Mouse (Mus musculus): Measurements from ENCODE around the gene Gpr162. TPM values are rescaled to one million over a fixed set of nuclear protein-coding genes. Genes with fewer than 3 reads are reported as not detected.
A peak's percentile ranks its signal among the peaks of the same experiment; 100 is the strongest.

The Gpr162 gene
- 36.6 and 40.0 TPM in 2 replicates for polyA plus RNA-seq (2015; fragmentation: Nextera tagmentation; extraction: Ambion mirVana)

DNA sequence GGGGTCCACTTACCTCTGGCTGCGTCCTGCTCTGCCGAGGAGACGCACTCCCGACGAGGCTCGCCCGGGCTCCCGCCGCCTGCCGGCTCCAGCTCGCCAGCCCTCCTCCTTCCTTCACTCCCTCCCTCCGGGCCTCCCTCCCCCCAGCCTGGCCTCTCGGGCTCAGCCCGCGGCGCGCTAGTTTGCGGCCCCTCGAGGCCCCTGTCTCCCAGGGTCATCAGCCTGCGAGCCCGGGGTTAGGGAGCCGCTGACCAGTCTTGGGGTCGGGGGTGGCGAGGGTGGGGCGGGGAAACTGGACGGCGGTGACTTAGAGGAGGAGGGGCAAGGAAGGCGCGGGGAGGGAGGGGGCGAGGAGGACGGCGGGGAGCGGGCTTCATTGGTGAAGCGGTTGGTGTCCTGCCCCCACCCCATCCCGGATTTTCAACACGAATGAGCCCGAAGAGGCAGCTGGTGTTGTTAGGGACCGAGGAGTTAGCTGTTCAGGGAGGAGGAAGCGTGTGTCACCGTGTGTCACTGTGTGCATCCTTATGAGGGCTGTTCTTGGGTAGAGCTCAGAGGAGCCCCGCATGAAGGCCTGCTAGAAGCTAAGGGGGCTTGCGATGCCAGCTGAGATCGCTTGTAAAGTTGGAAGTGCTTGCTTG lies at the start of gene Gpr162:
Gpr162 (minus strand) TSS at position 326 of the 641 bp plus-strand sequence.
- Histone ChIP-seq H3K4me3 (ENCODE audit: low read depth, low read length) (peak within 1 kb of the TSS; percentile 68), H3K4me1 (ENCODE audit: control insufficient read depth, insufficient read depth, low read length) (peaks cover 48% of the 10 kb centered on the region), H3K9me3 (replicated peaks; ENCODE audit: control insufficient read depth, low read length, poor library complexity, severe bottlenecking) (no peaks in the 10 kb centered on the region), H3K9ac (ENCODE audit: low read depth, low read length) (peak within 1 kb of the TSS; percentile 94), H3K4me2 (ENCODE audit: low read length) (peak within 1 kb of the TSS; percentile 72), H3K36me3 (ENCODE audit: control insufficient read depth, insufficient read depth, low read length) (peaks cover 5% of the 10 kb centered on the region; the same call in 1 of the 2 replicates), H3K27me3 (ENCODE audit: control insufficient read depth, insufficient read depth, low read depth, low read length) (no peaks in the 10 kb centered on the region), H3K27ac (ENCODE audit: low read length) (peak within 1 kb of the TSS; percentile 97)
- under 1% methylated on average over 33 of the region's 43 CpGs for WGBS
- ATAC-seq = peak; percentile 70

DNA sequence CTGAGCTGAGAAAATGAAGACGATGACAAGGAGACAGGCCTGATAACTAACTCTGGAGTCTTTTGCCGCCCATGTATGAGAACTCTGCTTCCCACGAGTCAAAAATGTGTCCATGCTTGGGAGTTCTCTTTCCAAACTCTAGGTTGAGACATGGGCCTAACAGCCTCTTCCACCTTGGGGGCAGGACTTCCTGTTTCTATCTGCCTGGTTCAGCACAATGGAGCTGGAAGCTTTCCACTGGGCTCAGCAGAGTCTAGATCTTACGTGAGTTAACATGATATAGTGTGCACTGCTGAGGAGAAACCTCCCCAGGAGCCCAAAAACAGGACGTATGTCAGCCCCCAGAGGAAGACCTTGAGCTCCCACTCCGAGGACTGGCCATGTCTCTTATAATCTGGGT lies 49.4 kb upstream of the Gpr162 start:
- ATAC-seq = no peak
- H3K27ac ChIP-seq (ENCODE audit: low read length) = peak overlapping the region; percentile 100; the same call in 1 of the 2 replicates
- no peak overlapping the region for H3K4me3 ChIP-seq (ENCODE audit: low read depth, low read length)
- WGBS = 63% methylated on average over 6 of the region's 6 CpGs
- H3K9ac ChIP-seq (ENCODE audit: low read depth, low read length) = no peak overlapping the region
- H3K27me3 ChIP-seq (ENCODE audit: control insufficient read depth, insufficient read depth, low read depth, low read length) = no peaks in the 10 kb centered on the region
- H3K9me3 ChIP-seq (replicated peaks; ENCODE audit: control insufficient read depth, low read length, poor library complexity, severe bottlenecking) = no peaks in the 10 kb centered on the region
- H3K4me1 ChIP-seq (ENCODE audit: control insufficient read depth, insufficient read depth, low read length) = peaks cover 31% of the 10 kb centered on the region
- no peak overlapping the region for H3K4me2 ChIP-seq (ENCODE audit: low read length)
- peaks cover 14% of the 10 kb centered on the region for H3K36me3 ChIP-seq (ENCODE audit: control insufficient read depth, insufficient read depth, low read length)

DNA sequence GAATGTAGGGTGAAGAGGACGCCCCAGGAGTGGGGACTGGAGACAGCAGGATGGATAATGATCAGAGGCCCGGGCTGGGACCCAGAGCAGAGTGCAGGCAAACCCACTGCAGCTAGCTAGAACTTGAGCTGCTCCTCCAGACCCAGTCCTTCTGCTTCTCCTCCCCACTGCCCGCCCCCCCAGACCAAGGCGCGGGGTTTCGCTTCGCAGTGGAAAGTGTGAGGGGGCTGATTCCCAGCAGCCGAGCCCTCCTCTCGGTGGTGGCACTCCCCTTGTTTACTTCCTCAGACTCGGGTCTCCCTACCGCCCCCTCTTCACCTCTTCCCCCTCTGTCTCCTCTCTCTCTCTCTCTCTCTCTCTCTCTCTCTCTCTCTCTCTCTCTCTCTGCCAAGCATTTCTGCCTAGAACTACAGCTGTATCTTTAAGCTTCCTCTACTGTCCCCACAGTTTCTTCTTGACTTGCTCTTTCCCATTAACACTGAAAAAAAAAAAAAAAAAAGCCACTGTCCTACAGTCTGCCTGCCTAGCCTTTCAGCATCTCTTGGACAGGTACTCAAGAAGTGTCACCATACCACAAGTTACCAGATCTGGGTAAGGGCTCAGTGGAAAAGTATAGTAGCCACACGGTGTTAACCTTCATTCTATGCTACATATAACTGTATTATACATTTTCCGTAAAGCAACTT lies 47.9 kb upstream of the Gpr162 start, which contains the start of gene Lag3:
Lag3 (minus strand) TSS at position 173 of the 686 bp plus-strand sequence.
- no peaks in the 10 kb centered on the region for H3K9me3 ChIP-seq (replicated peaks; ENCODE audit: control insufficient read depth, low read length, poor library complexity, severe bottlenecking)
- H3K27me3 ChIP-seq (ENCODE audit: control insufficient read depth, insufficient read depth, low read depth, low read length) = no peaks in the 10 kb centered on the region
- peaks cover 14% of the 10 kb centered on the region for H3K36me3 ChIP-seq (ENCODE audit: control insufficient read depth, insufficient read depth, low read length)
- H3K4me3 ChIP-seq (ENCODE audit: low read depth, low read length) = no peak within 1 kb of the TSS
- H3K9ac ChIP-seq (ENCODE audit: low read depth, low read length) = no peak within 1 kb of the TSS
- H3K4me1 ChIP-seq (ENCODE audit: control insufficient read depth, insufficient read depth, low read length) = peaks cover 31% of the 10 kb centered on the region
- no peak within 1 kb of the TSS for H3K27ac ChIP-seq (ENCODE audit: low read length)
- H3K4me2 ChIP-seq (ENCODE audit: low read length) = no peak within 1 kb of the TSS
- no peak for ATAC-seq
- WGBS = 23% methylated on average over 12 of the region's 13 CpGs

DNA sequence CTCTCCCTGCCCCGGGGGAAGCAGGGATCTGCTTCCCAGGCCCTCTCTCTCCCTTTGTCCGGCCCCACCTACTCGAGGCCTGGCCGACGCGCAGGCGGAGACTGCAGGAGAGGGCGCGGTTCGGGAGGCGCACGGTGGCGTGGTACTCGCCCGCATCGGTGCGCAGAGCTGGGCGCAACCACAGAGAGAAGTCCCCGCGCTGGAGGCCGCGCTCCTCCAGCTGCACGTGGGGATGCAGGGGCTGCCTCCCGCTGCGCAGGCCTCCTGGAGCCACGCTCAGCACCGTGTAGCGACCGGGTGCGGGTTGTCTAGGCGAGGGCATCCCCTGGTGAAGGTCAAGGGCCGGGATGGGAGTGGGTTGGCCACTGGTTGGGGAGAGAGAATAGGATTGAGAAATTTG lies 46.2 kb upstream of the Gpr162 start:
- H3K4me2 ChIP-seq (ENCODE audit: low read length) = peak overlapping the region; percentile 43
- H3K27ac ChIP-seq (ENCODE audit: low read length) = no peak overlapping the region
- H3K27me3 ChIP-seq (ENCODE audit: control insufficient read depth, insufficient read depth, low read depth, low read length) = no peaks in the 10 kb centered on the region
- no peak overlapping the region for H3K4me3 ChIP-seq (ENCODE audit: low read depth, low read length)
- H3K4me1 ChIP-seq (ENCODE audit: control insufficient read depth, insufficient read depth, low read length) = peaks cover 29% of the 10 kb centered on the region
- peaks cover 14% of the 10 kb centered on the region for H3K36me3 ChIP-seq (ENCODE audit: control insufficient read depth, insufficient read depth, low read length)
- H3K9ac ChIP-seq (ENCODE audit: low read depth, low read length) = peak overlapping the region; percentile 64
- peak; percentile 18 for ATAC-seq
- H3K9me3 ChIP-seq (replicated peaks; ENCODE audit: control insufficient read depth, low read length, poor library complexity, severe bottlenecking) = no peaks in the 10 kb centered on the region
- 2% methylated on average over 31 of the region's 32 CpGs for WGBS

DNA sequence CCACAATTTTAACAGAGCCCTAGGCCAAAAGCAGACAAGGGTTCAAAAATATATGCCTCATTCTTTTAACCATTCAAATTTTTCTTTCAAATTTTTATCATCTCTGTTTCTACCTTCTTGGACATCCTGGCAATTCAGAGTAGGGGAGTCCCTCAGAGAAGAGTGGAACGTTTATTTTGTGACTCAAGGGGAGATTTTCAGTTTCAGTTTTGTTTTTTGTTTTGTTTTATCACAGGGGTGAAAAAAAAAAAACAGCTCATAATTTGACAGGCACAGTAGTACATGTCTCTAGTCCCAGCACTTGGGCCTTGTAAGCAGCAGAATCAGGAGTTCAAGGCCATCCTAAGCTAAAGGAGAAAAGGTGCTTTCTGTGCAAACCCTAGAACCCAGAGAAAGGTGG lies 44.0 kb upstream of the Gpr162 start:
- H3K9ac ChIP-seq (ENCODE audit: low read depth, low read length) = no peak overlapping the region
- H3K4me1 ChIP-seq (ENCODE audit: control insufficient read depth, insufficient read depth, low read length) = peaks cover 27% of the 10 kb centered on the region
- WGBS = 85% methylated on average over 1 of the region's 1 CpGs
- no peaks in the 10 kb centered on the region for H3K27me3 ChIP-seq (ENCODE audit: control insufficient read depth, insufficient read depth, low read depth, low read length)
- no peaks in the 10 kb centered on the region for H3K9me3 ChIP-seq (replicated peaks; ENCODE audit: control insufficient read depth, low read length, poor library complexity, severe bottlenecking)
- no peak overlapping the region for H3K4me3 ChIP-seq (ENCODE audit: low read depth, low read length)
- H3K36me3 ChIP-seq (ENCODE audit: control insufficient read depth, insufficient read depth, low read length) = no peaks in the 10 kb centered on the region
- no peak overlapping the region for H3K4me2 ChIP-seq (ENCODE audit: low read length)
- ATAC-seq = no peak
- no peak overlapping the region for H3K27ac ChIP-seq (ENCODE audit: low read length)

DNA sequence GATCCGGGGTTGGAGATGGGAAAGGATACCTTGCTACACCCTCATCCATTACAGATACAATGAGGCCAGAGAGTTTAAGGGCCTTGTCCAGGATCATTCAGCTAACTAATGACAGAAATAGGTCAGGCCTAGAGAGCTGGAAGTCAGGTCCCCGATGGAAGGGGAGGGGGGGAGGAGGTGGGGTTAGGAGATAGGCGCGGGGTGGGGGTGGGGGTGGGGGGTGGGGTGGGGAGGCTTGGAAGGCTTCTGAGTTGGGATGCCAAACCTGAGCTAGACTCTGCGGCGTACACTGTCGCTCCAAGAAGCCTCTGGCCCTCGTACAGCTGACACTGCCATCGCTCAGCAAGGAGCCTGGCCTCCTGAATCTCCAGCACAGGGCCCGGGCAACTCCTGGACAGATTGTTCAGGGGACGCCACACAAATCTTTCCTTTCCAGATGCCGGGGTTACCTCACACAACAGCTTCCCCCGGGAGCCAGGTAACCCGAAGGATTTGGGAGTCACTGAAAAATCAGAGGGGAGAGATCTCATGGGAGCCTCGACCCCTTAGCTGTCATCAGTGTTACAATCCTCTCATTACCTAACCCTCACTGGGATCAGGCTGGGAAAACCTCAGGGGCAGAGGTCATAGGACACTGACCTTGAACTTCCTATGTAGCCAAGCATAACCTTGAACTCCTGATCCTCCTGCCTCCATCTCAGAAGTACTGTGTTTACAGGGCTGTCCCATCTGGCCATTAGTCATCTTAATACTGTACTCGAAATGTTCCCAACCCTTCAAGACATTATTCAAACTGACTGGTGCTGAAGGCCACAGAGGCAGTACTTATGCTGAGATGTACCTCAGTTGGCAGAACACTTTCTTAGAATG lies 41.4 kb upstream of the Gpr162 start:
- H3K4me3 ChIP-seq (ENCODE audit: low read depth, low read length) = peak overlapping the region; percentile 28
- H3K27ac ChIP-seq (ENCODE audit: low read length) = peak overlapping the region; percentile 92
- H3K9ac ChIP-seq (ENCODE audit: low read depth, low read length) = peak overlapping the region; percentile 69
- WGBS = 27% methylated on average over 14 of the region's 16 CpGs
- H3K27me3 ChIP-seq (ENCODE audit: control insufficient read depth, insufficient read depth, low read depth, low read length) = no peaks in the 10 kb centered on the region
- no peaks in the 10 kb centered on the region for H3K9me3 ChIP-seq (replicated peaks; ENCODE audit: control insufficient read depth, low read length, poor library complexity, severe bottlenecking)
- no peaks in the 10 kb centered on the region for H3K36me3 ChIP-seq (ENCODE audit: control insufficient read depth, insufficient read depth, low read length)
- H3K4me1 ChIP-seq (ENCODE audit: control insufficient read depth, insufficient read depth, low read length) = peaks cover 27% of the 10 kb centered on the region
- peak overlapping the region; percentile 55 for H3K4me2 ChIP-seq (ENCODE audit: low read length)
- no peak for ATAC-seq

DNA sequence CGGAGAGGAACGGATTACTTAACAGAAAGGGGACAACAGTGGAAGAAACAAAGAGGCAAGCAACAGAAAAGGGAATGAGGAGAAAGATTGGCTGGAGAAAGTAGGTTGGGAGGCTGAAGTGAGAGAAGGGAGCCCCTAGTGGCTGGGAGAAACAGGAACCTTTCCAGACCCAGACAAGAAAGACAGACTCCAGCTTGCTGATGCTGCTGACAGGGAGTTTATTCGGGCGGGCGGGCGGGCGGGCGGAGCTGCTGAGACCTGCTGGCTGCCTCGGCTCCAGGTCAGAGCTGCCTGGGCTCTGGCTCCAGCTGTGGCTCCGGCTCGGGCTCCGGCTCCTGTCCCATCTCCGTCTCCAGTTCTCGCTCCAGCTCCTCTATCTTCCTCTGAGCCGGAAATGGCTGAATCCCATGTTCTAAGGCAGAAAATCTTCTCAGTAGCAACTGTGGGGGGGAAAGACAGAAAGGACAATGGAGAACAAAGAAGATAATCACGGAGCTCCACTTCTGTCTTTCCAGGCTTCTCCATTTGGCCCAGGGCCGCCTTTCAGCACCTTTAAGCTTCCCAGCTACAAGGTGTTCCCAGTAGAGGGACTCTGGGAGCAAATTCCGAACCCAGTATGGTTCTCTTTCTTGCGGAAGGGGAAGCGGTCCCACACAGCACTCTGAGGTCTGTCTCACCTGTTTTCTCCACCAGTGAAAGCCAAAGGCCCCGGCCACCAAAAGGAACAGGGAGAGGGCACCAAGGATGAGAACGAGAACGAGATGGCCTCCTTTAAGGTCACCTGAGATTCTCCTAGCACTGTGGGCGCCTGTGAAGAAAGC lies 40.6 kb upstream of the Gpr162 start:
- Histone ChIP-seq H3K36me3 (ENCODE audit: control insufficient read depth, insufficient read depth, low read length) (no peaks in the 10 kb centered on the region), H3K4me1 (ENCODE audit: control insufficient read depth, insufficient read depth, low read length) (peaks cover 19% of the 10 kb centered on the region), H3K9me3 (replicated peaks; ENCODE audit: control insufficient read depth, low read length, poor library complexity, severe bottlenecking) (no peaks in the 10 kb centered on the region), H3K4me2 (ENCODE audit: low read length) (peak overlapping the region; percentile 55), H3K9ac (ENCODE audit: low read depth, low read length) (peak overlapping the region; percentile 69), H3K4me3 (ENCODE audit: low read depth, low read length) (peak overlapping the region; percentile 28), H3K27ac (ENCODE audit: low read length) (peak overlapping the region; percentile 92), H3K27me3 (ENCODE audit: control insufficient read depth, insufficient read depth, low read depth, low read length) (no peaks in the 10 kb centered on the region)
- WGBS = 4% methylated on average over 24 of the region's 24 CpGs
- peak; percentile 81 for ATAC-seq

DNA sequence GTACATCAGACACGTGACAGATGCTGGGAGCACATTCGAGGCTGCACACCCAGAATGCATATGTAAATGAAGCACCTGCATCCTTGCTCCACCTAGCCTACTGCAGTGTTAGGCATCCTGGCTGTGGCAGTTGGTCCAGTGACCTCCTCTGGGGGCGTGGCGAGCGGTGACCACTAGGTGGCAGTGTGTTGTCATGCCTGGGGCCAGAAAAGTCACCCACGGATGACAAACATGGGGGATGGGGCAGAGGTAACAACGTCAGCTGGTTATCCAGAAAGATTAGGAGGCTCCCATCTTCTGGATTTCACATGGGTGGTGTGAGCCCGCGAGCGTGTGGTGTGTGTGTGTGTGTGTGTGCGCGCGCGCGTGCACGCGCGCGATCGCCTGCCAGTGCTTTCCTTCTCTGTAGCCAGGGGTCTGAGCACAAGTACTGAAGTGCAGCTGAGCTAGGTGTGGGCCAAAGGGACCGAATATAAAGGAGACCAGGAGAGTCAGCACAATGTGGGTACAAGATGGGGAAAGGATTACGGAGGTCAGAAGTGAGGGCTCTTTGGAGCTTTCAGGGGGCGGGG lies 39.9 kb upstream of the Gpr162 start:
- Histone ChIP-seq H3K9ac (ENCODE audit: low read depth, low read length) (peak overlapping the region; percentile 60), H3K9me3 (replicated peaks; ENCODE audit: control insufficient read depth, low read length, poor library complexity, severe bottlenecking) (no peaks in the 10 kb centered on the region), H3K4me3 (ENCODE audit: low read depth, low read length) (peak overlapping the region; percentile 28), H3K27ac (ENCODE audit: low read length) (peak overlapping the region; percentile 92), H3K4me1 (ENCODE audit: control insufficient read depth, insufficient read depth, low read length) (peaks cover 19% of the 10 kb centered on the region), H3K4me2 (ENCODE audit: low read length) (peak overlapping the region; percentile 55), H3K36me3 (ENCODE audit: control insufficient read depth, insufficient read depth, low read length) (no peaks in the 10 kb centered on the region), H3K27me3 (ENCODE audit: control insufficient read depth, insufficient read depth, low read depth, low read length) (no peaks in the 10 kb centered on the region)
- ATAC-seq = peak; percentile 87
- 0% methylated on average over 23 of the region's 23 CpGs for WGBS
